Mouse (Mus musculus): ENCODE measurements at regions not wholly inside any gene's neighbourhood (a gene's known extent, or its start where the extent isn't known, plus 50 kb on each side); places are given as distances from the start of the nearest gene placed in this dataset.

GRCm38 (mm10) chr7:73612752-73613092 is 71.1 kb upstream of the Chd2 start:
- no peak for TF ChIP-seq CTCF (IDR thresholded peaks at IDR 0.05; ENCODE audit: low read depth)
- TF ChIP-seq EP300 (IDR thresholded peaks at IDR 0.05; ENCODE audit: low read depth), result no peak

All from liver, postnatal 0 days (tissue).